Mouse (Mus musculus): ENCODE measurements around the gene Trp73. TPM values are rescaled to one million over a fixed set of nuclear protein-coding genes. Genes with fewer than 3 reads are reported as not detected.

Gene Trp73
- total and polyA plus RNA-seq, 3 experiments = under 0.01 TPM; not detected in 2

DNA sequence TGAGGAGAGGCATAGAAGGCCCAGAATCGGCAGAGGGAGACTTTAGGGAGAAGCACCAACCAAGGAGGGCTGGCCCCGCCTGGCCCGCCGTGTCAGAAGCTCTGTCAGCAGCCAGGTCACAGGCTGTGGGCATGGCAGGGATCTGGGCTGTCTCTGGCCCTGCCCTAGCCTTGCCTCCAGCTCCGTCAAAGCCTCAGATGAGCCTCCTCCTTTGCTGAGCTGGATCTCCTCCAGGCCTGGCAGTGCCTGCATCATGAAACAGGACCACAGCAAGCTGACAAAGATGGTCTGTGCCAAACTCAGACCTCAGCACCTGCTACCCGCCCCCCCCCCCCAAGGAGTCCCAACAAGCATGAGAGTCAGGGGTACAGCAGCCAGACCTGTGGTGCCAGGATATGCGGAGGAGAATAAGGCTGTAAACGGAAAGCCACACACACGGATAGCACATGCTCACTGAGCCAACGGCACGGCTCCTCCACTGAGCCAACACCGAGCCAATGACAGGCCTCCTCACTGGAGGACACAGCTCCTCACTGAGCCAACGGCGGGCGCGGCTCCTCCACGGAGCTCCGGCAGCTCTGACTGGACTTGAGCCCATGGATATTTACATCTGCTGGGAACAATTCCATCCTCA, 30.7 kb downstream of the Trp73 start:
- Histone ChIP-seq H3K4me1 (ENCODE audit: insufficient read depth, low read depth, low read length) (no peaks in the 10 kb centered on the region), H3K27me3 (ENCODE audit: insufficient read depth, low read length) (no peaks in the 10 kb centered on the region; the same call in 1 of the 2 replicates)
- TF ChIP-seq GATA2 (IDR thresholded peaks at IDR 0.05; ENCODE audit: borderline replicate concordance, low read depth, low read length) = no peak
- TF ChIP-seq TAL1 (conservative IDR thresholded peaks at IDR 0.05; ENCODE audit: low read depth, low read length) = no peak
- no peak for TF ChIP-seq GATA1 (IDR thresholded peaks at IDR 0.05; ENCODE audit: borderline replicate concordance, low read length)
- no peak for TF ChIP-seq POLR2AphosphoS5 (IDR thresholded peaks at IDR 0.05; ENCODE audit: insufficient replicate concordance, low read depth, low read length)
- TF ChIP-seq CTCF (IDR thresholded peaks at IDR 0.05; ENCODE audit: low read depth, low read length) = no peak

GRCm38 (mm10) chr4:154106497-154107061, 33.4 kb downstream of the Trp73 start:
- H3K4me3 ChIP-seq (ENCODE audit: low read depth, low read length) = no peak overlapping the region
- H3K4me1 ChIP-seq (ENCODE audit: insufficient read depth, low read depth, low read length) = no peaks in the 10 kb centered on the region
- ATAC-seq (ENCODE audit: extremely low read depth, insufficient number of reproducible peaks, low FRiP score, poor library complexity, severe bottlenecking) = no peak
- TF ChIP-seq GATA1 (IDR thresholded peaks at IDR 0.05; ENCODE audit: borderline replicate concordance, low read length) (no peak), POLR2AphosphoS5 (IDR thresholded peaks at IDR 0.05; ENCODE audit: insufficient replicate concordance, low read depth, low read length) (no peak), GATA2 (IDR thresholded peaks at IDR 0.05; ENCODE audit: borderline replicate concordance, low read depth, low read length) (no peak), TAL1 (conservative IDR thresholded peaks at IDR 0.05; ENCODE audit: low read depth, low read length) (no peak), CTCF (IDR thresholded peaks at IDR 0.05; ENCODE audit: low read depth, low read length) (no peak)
- no peaks in the 10 kb centered on the region for H3K36me3 ChIP-seq (replicated peaks)
- H3K9me3 ChIP-seq (replicated peaks) = peaks cover 82% of the 10 kb centered on the region
- H3K27me3 ChIP-seq (ENCODE audit: insufficient read depth, low read length) = no peaks in the 10 kb centered on the region; the same call in 1 of the 2 replicates
- no peak for DNase-seq (ENCODE audit: low spot score)

More for the DNA sequence above, 30.7 kb downstream of the Trp73 start:
- DNase-seq (ENCODE audit: low spot score) (no peak), ATAC-seq (ENCODE audit: extremely low read depth, insufficient number of reproducible peaks, low FRiP score, poor library complexity, severe bottlenecking) (no peak)
- peaks cover 72% of the 10 kb centered on the region for H3K9me3 ChIP-seq (replicated peaks)
- H3K36me3 ChIP-seq (replicated peaks) = no peaks in the 10 kb centered on the region
- H3K4me3 ChIP-seq (ENCODE audit: low read depth, low read length) = no peak overlapping the region

DNA sequence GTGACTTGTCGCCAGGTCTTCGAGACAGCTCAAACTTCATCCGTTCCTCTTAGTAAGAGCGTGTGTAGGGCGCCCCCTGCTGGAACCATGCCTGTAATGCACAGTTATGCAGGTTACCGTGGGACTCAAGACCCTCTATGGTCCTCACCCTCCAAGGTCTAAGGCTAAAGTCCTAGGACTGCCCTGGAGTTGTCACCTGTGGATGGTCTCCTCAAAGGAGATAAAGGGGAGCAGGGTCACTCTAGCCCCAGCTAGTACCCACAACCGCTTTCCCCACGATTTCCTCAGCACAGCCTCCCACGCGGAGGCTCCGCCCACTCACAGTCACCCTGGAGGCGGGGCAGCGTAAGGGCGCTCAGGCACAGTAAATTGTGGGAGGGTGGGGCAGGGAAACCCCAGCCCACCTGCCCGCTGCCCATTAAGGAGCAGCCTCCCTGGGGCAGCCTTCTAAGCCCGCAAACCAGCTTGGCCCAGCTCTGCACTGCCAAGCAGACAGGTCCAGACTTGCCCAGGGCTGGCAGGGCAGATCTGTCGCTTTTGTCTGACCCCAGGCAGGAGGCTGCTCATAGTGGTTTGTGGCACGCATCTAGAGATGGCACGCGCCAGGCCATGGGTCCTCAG, 34.5 kb downstream of the Trp73 start:
- H3K27me3 ChIP-seq (ENCODE audit: insufficient read depth, low read length) = no peaks in the 10 kb centered on the region; the same call in 1 of the 2 replicates
- no peaks in the 10 kb centered on the region for H3K4me1 ChIP-seq (ENCODE audit: insufficient read depth, low read depth, low read length)

GRCm38 (mm10) chr4:154103912-154104311, 36.1 kb downstream of the Trp73 start:
- H3K27me3 ChIP-seq (ENCODE audit: insufficient read depth, low read length) = no peaks in the 10 kb centered on the region; the same call in 1 of the 2 replicates
- ATAC-seq (ENCODE audit: extremely low read depth, insufficient number of reproducible peaks, low FRiP score, poor library complexity, severe bottlenecking) = no peak

More for the DNA sequence above, 34.5 kb downstream of the Trp73 start:
- Histone ChIP-seq H3K4me3 (ENCODE audit: low read depth, low read length) (no peak overlapping the region; the same call in 1 of the 2 replicates), H3K9me3 (replicated peaks) (peaks cover 82% of the 10 kb centered on the region), H3K36me3 (replicated peaks) (no peaks in the 10 kb centered on the region)
- ATAC-seq (ENCODE audit: extremely low read depth, insufficient number of reproducible peaks, low FRiP score, poor library complexity, severe bottlenecking) (no peak), DNase-seq (ENCODE audit: low spot score) (no peak)
- TF ChIP-seq GATA2 (IDR thresholded peaks at IDR 0.05; ENCODE audit: borderline replicate concordance, low read depth, low read length) (no peak), CTCF (IDR thresholded peaks at IDR 0.05; ENCODE audit: low read depth, low read length) (peak; percentile 18; the same call in 1 of the 2 replicates)

GRCm38 (mm10) chr4:154103386-154103785, 36.6 kb downstream of the Trp73 start:
- Histone ChIP-seq H3K9me3 (replicated peaks) (peaks cover 83% of the 10 kb centered on the region), H3K27me3 (ENCODE audit: insufficient read depth, low read length) (no peaks in the 10 kb centered on the region; the same call in 1 of the 2 replicates), H3K36me3 (replicated peaks) (no peaks in the 10 kb centered on the region), H3K4me1 (ENCODE audit: insufficient read depth, low read depth, low read length) (no peaks in the 10 kb centered on the region), H3K4me3 (ENCODE audit: low read depth, low read length) (no peak overlapping the region)
- DNase-seq (ENCODE audit: low spot score) (no peak), ATAC-seq (ENCODE audit: extremely low read depth, insufficient number of reproducible peaks, low FRiP score, poor library complexity, severe bottlenecking) (no peak)
- TF ChIP-seq GATA1 (IDR thresholded peaks at IDR 0.05; ENCODE audit: borderline replicate concordance, low read length) = no peak
- TF ChIP-seq GATA2 (IDR thresholded peaks at IDR 0.05; ENCODE audit: borderline replicate concordance, low read depth, low read length) = no peak
- TF ChIP-seq POLR2AphosphoS5 (IDR thresholded peaks at IDR 0.05; ENCODE audit: insufficient replicate concordance, low read depth, low read length) = no peak
- TF ChIP-seq CTCF (IDR thresholded peaks at IDR 0.05; ENCODE audit: low read depth, low read length) = no peak
- no peak for TF ChIP-seq TAL1 (conservative IDR thresholded peaks at IDR 0.05; ENCODE audit: low read depth, low read length)

More at GRCm38 (mm10) chr4:154103912-154104311, 36.1 kb downstream of the Trp73 start:
- DNase-seq (ENCODE audit: low spot score) = no peak
- TF ChIP-seq GATA1 (IDR thresholded peaks at IDR 0.05; ENCODE audit: borderline replicate concordance, low read length) = no peak
- TF ChIP-seq CTCF (IDR thresholded peaks at IDR 0.05; ENCODE audit: low read depth, low read length) = no peak
- no peak for TF ChIP-seq GATA2 (IDR thresholded peaks at IDR 0.05; ENCODE audit: borderline replicate concordance, low read depth, low read length)
- no peak for TF ChIP-seq POLR2AphosphoS5 (IDR thresholded peaks at IDR 0.05; ENCODE audit: insufficient replicate concordance, low read depth, low read length)
- TF ChIP-seq TAL1 (conservative IDR thresholded peaks at IDR 0.05; ENCODE audit: low read depth, low read length) = no peak
- H3K4me3 ChIP-seq (ENCODE audit: low read depth, low read length) = no peak overlapping the region
- H3K4me1 ChIP-seq (ENCODE audit: insufficient read depth, low read depth, low read length) = no peaks in the 10 kb centered on the region
- peaks cover 80% of the 10 kb centered on the region for H3K9me3 ChIP-seq (replicated peaks)
- no peaks in the 10 kb centered on the region for H3K36me3 ChIP-seq (replicated peaks)

DNA sequence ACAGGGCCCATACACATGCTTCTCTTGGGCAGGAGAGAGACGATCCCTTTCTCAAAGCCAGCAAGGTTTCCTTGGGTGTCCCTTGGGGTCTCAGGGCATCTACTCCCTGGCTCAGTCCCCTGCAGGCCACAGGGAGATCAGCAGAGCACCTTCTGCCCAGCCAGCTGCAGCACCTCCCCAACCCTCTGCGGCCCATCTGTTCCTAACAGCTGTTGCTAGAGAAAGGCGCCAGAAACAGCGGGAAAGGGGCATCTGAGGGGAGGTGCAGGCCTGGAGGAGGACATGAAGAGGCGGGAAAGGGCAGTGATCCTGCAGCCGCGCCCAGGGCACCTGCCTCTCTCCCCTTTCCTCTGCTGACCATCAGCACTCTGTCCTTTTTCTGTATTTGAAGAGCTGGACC, 40.6 kb downstream of the Trp73 start:
- Histone ChIP-seq H3K4me1 (ENCODE audit: insufficient read depth, low read depth, low read length) (no peaks in the 10 kb centered on the region), H3K9me3 (replicated peaks) (peaks cover 84% of the 10 kb centered on the region), H3K36me3 (replicated peaks) (no peaks in the 10 kb centered on the region), H3K4me3 (ENCODE audit: low read depth, low read length) (no peak overlapping the region), H3K27me3 (ENCODE audit: insufficient read depth, low read length) (no peaks in the 10 kb centered on the region)
- DNase-seq (ENCODE audit: low spot score) (no peak), ATAC-seq (ENCODE audit: extremely low read depth, insufficient number of reproducible peaks, low FRiP score, poor library complexity, severe bottlenecking) (no peak)
- TF ChIP-seq GATA1 (IDR thresholded peaks at IDR 0.05; ENCODE audit: borderline replicate concordance, low read length) (no peak), TAL1 (conservative IDR thresholded peaks at IDR 0.05; ENCODE audit: low read depth, low read length) (no peak), CTCF (IDR thresholded peaks at IDR 0.05; ENCODE audit: low read depth, low read length) (no peak), GATA2 (IDR thresholded peaks at IDR 0.05; ENCODE audit: borderline replicate concordance, low read depth, low read length) (no peak), POLR2AphosphoS5 (IDR thresholded peaks at IDR 0.05; ENCODE audit: insufficient replicate concordance, low read depth, low read length) (no peak)
